Mouse (Mus musculus) heart, postnatal 36 days (tissue): ENCODE data around the gene Kpna6. TPM values are rescaled to one million over a fixed set of nuclear protein-coding genes. Genes with fewer than 3 reads are reported as not detected.
"Not testable (repeated sequence)": the region's sequence is repeated elsewhere in the genome, so short reads cannot be mapped to it uniquely, and the experiment has no call there.

Source experiments
- DNase-seq, 2 experiments: peaks; one replicate each; pipeline ENCODE4 v3.0.0; 2021 to 2022
- intact Hi-C: fragments of 180-260 bp; cut with DNase I; formaldehyde crosslinking; loops from one replicate; pipeline ENCODE4 v1.15.1; 2025
- total RNA-seq, 2 experiments: library from RNA; stranded (reverse); gene quantifications; 2 replicates each; pipeline ENCODE4 v1.2.3; 2021

Kpna6 gene
- total RNA-seq: 10 to 100 TPM; 63.3 to 73.1 TPM

DNA sequence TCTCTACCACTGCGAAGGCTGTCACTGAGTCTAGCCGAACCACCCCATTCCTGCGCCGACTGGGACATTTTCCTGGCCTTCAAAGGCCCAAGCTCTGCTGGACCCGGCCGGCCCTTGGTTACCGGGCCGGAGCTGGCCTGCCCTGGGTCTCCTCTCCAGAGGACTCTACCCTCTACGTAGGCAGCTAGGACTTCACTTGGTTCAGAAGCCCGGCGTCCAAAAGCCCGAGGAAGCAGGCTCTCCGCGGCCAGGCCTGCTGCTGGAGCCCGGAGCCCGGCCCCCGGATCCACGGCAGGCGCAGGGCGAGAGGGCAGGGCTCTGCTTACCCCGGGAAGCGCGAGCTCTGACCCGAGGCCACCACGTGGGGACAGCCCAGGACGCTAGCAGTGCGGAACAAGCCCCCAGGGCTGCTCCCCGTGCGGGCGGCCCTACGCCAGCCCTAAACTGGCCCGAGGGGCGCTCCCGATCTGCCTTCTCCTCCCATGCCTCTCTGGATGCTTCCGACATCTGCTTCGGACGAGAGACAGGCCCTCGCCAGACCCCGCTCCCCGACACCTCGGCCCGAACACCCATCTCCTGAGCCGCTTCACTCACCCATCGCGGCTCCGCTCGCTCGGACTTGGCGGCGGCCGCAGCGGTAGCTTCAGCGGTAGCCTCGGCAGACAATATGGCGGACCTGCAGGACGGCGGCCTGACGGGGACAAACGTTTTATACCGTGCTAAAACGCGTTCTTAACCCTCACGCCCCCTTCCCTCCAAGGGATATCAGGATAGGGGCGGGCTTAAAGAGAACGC lies at the start of gene Kpna6:
Gene Kpna6, minus strand, starts transcription at position 685 of the 795 bp plus-strand sequence.
- peak; percentile 94 to 95 for DNase-seq

DNA sequence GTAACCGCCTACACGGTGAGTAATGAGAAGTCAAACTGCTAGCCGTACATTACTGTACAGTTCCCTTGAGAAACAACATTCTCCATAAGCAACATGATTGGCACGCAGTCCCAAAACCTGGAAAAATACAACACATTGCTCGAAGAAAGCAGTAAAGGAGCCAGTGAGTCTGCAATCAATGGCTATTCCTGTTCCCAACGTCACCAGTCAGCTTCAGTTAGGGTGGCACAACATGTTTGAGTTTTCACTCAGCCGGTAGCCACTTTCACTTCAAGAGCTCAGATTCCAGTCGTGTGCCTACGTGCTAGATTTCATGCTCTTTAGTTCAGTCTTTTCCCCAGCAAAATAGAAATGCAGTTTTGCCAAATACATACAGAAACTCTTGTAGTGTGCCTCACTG lies 43.7 kb upstream of the Kpna6 start:
- no peak for DNase-seq
- intact Hi-C loops: no loop called here

More for the DNA sequence above, at the start of gene Kpna6:
- intact Hi-C loops: loop anchor here (1.0 kb wide), 1 partner anchor 24 kb away; the partner anchor contains the start of gene Tmem39b

DNA sequence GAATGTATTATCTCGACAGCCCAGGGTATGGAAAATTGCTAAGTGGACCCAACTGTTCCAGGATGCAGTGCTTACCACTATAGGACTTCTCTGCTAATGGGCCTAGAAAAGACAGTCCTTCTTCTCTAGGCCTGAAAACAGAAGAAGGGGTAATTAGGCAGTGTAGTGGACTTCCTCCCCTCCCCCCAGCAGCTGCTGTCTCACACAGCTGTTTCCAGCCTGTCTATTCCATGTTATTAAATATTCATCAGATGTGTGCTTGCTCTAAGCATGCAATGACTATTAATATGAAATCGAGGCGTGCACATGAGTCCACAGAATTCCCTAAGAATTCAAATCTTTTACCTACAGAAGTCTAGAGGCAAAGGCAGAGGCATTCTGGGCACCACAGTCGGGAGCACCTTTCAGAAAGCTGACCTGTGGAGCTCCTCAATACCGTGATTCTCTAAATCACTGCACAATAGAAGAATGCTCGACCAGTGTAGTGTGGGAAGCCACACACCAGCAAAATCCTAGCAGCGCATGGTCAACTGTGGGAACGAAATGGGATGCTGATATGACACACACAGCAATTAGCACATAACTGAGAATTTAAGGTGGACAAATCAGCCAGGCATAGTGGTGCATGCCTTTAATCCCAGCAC lies 37.0 kb upstream of the Kpna6 start:
- no peak for DNase-seq
- intact Hi-C loops: no loop called here

DNA sequence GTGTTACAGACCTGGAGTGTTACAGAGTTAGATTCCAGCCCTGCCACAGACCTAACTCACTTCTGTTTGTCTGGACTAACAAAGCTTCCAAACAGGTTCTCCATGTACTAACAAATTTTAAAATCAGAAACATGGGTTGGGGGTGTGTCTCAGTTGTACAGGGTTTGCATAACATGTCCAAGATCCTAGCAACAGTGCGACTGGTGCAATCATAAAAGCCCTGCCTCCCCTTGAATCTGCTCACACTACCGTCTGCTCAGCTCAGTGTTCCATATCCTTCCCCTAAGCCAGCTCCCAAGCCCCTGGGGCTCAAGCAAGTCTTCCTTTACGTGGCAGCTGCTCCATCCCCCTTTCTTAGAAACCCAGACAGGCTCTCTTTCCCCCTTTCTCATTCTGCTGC lies 34.2 kb upstream of the Kpna6 start:
- intact Hi-C loops: no loop called here
- no peak for DNase-seq

DNA sequence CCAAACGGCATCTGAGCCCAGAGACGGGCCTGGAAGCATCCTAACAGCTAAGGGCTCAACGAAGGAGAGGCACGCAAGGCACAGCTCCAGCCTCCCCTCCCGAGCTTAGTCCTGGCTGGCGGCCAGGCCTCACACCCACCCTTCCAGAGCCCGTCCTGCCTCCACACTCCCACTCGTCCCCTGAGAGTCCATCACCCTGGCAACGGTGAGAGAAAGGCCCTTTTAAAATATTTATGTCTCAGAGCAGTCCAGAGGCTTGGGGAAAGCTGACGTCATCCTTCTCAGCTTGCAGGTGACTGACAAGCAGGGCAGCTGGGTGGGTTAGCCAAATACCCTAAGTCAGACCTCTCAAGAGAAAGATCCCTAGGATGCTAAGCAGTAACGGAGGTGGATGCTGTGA lies 29.9 kb upstream of the Kpna6 start:
- intact Hi-C loops: loop anchor here (5.0 kb wide), 2 partner anchors 40 to 280 kb away; partner anchors contain the start of genes Adgrb2 and Khdrbs1
- peak; percentile 53 to 58 for DNase-seq

DNA sequence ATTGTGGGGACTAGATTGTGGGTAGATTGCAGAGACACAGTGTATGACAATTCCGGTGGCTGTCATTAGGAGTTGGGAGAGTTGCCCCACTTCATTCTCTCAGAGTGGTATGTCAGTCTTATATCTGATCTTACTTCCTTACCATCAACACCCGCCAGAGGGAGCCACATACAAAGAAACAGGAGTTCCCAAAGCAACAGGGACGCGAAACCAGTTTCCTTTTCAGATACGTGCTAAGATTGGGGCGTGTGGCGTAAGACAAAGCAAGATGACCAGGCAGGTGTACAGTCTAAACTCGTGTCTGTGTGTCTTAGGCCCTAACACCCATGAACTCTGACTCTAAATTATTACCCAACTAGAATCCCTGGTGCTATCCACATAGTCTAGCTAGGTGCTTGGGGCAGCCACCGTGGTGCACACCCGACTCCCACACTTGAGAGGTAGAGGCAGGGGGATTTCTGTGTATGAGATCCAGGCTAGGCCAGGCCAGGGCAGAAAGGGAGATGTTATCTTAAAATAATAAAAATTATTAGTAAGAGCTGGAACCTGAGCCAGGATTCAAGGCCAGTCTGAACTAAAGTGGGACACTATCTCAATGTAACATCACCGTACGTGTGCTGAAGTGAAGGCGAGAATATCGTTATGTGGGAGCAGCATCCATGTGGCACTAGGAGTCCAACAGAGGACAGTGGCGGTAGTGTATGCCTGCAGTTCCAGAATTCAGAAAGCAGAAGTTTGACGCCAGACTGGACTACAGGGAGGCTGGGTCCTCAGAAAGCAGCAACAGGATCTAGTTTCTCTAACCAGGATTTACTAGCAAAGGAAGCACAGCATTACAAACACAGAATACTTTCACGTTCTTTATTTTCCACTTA lies 29.2 kb upstream of the Kpna6 start:
- intact Hi-C loops: loop anchor here (1.0 to 5.0 kb wide), 5 partner anchors 41 to 385 kb away; partner anchors contain the start of genes Adgrb2 and Khdrbs1
- peak; percentile 85 to 87 for DNase-seq

DNA sequence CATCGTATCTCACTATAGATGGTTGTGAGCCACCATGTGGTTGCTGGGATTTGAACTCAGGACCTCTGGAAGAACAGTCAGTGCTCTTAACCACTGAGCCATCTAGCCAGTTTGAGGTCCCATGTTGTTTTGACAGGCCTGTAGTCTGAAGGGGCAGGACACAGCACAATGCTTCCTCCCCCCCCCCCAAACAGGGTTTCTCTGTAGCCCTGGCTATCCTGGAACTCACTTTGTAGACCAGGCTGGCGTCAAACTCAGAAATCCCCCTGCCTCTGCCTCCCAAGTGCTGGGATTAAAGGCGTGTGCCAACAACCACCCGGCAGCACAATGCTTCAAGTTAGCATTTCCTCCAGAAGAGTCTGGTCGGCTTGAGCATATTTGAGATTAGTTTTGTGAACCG lies 28.1 kb upstream of the Kpna6 start:
- intact Hi-C loops: loop anchor here (1.0 to 5.0 kb wide), 5 partner anchors 42 to 386 kb away; partner anchors contain the start of genes Adgrb2 and Khdrbs1
- DNase-seq: not testable (repeated sequence)

DNA sequence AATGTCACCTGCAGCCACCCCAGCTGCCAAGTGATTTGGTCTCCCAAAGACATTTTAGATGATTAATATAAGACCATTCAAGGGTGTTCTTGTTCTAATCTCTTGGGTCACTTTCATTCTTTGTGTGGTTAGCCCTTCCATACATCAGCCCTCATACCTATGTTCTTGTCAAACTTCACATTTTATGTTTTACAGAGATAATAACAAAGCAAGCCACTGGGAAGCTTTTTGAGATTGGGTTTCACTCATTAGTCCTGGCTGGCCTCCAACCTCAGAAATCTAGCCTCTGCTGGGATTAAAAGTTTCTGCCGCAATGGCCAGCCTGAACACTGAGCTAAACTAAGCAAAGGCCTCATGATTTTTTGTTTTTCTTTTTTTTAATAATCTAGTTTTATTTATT lies 27.6 kb upstream of the Kpna6 start:
- intact Hi-C loops: loop anchor here (2.0 to 5.0 kb wide), 4 partner anchors 42 to 387 kb away; partner anchors contain the start of genes Adgrb2 and Khdrbs1
- DNase-seq: no peak

DNA sequence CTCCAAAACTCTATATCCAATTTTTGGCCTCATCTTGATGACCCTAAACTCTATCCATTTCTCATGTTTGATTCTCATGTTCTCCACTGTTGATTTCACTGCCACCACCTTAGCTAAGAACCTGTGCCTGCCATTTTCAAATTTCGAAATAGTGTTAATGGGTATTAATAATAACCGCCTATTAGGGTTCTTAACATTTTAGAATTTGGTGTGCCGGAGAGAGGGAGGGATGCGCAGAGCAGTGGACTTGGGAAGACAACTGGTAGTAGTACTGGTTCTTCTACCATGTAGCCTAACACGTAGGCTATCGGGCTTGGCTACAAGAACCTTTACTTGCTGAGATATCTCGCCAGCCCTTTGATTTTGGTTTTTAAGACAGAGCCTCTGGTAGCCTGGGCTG lies 24.6 kb upstream of the Kpna6 start:
- intact Hi-C loops: no loop called here

DNA sequence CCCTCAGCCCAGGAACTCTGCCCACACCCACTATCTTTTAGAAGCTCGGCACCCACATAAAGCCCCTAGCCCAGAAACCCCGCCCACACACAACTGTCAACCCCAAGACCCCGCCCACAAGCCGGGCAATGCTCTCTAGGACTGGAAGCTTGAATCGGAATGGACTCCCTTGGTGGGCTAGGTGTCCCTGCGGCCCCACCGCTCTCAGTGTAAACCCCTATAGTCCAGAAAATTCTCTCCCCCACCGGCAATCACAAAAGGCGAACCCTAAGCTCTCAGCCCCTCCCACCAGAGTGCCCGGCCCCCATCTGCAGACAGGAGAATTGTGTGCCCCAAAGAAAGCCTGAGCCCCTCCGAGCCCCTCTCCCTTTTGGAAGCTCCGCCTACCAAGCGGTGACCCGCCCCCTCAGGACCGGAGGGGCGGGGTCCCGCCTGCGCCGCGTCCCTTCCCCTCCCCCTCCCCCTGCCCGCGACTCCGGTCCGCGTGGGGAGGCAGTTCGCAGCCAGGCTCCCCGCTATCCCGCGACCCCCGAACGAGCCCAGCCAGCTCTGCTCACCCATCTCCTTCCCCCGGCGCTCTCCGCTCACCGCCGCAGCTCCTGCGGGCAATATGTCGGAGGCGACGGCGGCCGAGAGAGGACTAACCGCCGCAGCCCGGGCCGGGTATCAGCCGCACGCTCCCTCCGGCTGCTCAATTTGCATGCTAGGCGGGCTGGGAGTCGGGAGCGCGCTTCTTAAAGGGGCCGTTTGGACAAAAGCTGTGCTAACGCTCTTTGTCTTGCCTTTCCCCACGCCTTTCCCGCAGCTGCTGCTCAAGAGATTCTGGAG lies 23.8 kb upstream of the Kpna6 start, which contains the start of gene Tmem39b:
Gene Tmem39b, minus strand, starts transcription at position 681 of the 828 bp plus-strand sequence.
- DNase-seq: peak; percentile 89 to 92
- intact Hi-C loops: loop anchor here (1.0 kb wide), 1 partner anchor 24 kb away; the partner anchor contains the start of gene Kpna6

More for the DNA sequence above, 24.6 kb upstream of the Kpna6 start:
- DNase-seq: no peak

DNA sequence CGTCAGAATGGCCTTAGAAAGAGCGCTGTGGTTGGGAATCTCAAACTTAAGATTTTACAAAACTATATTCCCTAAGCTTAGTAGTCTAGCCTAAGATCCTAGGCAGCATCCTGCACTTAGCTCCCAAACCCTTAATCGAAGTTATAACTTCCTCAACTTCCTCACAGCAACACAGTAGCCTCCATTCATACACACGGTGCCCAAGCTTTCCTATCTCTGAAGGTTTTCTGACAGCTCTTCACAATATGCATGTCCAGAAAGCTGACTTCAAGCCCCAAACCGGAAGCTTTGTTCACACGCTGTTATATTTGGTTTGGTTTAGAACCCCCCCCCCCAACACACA lies 23.2 kb upstream of the Kpna6 start:
- intact Hi-C loops: loop anchor here (1.0 kb wide), 1 partner anchor 23 kb away; the partner anchor contains the start of gene Kpna6
- no peak for DNase-seq

DNA sequence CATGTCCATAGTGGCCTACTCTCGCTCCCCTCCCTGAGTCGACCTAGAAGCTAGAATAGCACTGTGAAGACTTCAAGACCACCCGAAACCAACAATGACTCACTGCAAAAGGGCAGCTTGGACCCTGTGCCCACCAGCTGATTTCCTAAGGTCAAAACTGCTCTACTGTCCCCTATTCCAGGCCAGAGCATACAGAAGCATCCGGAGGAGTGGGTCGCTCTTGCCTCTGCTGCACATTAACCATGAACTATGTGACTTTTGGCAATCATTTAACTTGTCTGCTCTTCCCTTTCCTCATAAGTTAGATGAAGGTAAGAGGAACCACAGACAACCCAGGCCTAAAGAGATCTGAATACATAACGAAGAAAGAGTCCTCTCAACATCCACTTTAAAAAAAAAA lies 12.0 kb upstream of the Kpna6 start:
- no peak for DNase-seq

DNA sequence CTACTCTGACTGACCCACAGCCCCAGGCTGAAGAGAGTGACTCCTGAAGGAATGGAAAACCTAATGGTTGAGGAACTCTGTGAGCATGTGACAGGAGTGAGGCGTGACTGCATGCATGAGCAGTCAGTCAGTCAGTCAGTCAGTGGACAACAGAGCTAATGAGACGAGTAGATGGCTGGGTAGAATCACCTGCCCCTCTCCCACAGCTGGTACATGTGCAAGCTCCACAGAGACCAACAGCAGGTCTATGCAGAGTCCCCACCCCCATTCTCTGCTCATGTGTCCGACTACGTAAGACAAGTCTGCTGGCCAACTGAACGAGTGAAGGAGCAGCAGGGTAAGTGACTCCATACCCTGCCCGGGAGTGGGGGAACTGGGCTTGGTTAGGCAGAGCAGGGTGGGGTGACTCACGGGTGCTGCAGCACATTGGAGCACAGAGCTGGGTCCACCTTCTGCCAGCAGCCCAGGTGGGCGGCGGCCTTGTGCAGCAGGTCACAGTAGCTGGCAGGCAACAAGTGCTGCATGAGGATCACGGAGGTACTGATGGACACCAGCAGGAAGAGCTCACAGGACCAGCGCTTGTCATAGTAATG lies 11.4 kb upstream of the Kpna6 start:
- no peak for DNase-seq
- intact Hi-C loops: no loop called here

More for the DNA sequence above, 12.0 kb upstream of the Kpna6 start:
- intact Hi-C loops: no loop called here

DNA sequence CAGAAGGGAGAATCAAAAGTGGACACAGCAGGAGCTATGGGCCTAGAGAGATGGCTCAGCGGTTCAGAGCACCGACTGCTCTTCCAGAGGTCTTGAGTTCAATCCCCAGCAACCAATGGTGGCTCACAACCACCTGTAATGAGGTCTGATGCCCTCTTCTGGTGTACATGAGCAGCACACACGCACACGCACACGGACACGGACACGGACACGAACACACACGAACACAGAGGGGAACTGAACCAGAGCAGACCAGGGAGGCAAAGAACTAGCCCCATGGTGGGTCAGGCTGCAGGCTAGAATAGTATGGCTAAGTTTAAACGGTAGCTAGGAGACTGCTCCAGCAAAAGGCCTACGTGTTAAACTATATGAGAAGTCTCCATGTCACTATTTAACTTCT lies 9.3 kb upstream of the Kpna6 start:
- intact Hi-C loops: no loop called here
- no peak for DNase-seq

DNA sequence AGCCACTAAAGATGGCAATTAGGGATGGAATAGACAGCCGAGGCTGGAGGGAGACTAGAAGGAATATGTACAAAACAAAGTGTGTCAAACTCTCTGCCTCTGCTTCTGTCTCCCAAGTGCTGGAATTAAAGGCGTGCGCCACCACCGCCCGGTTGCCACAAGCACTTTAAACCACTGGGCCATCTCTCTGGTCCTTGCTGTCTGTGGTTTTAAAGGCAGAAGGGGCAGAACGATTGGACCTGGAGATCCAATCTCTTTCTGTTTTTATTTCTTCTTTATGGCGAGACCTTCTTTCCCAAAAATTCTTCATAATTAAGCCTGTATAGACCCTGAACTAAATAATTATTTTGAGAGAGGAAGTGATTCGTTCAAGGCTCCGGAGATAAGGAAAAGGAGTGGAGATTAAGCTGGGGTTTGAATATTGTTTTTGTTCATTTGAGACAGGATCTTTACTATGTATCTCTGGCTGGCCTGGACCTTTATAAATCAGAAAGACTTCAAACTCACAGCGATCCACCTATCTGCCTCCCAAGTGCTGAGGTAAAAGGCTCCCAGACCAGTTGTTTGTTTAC lies 397 bp upstream of the Kpna6 start:
- no peak for DNase-seq

DNA sequence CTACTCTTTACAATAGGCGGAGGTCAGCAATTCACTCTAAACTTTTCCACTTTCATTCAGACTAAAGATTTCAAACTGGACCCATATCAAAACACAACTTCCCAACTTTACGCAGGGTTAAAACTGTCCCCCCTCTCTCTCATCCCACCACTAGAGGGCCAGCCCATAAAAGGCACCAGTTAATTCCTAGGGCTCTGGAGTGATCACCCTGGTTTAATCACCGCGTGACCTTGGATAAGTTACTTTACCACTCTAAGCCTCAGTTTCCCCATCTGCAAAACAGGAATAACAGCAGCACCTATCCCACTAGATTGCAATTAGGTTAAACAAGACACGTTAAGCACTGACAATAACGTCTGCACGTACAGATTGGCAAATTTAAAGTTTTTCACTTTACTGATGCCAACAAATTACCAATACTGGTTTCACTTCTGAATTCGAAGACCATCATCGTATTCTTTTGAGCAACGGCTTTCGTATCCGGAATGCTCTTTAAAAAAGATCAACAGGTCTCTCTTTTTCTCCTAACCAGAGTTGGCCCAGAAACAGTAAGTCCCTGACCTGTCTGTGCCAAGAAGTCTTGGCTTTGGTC lies 980 bp downstream of the Kpna6 start:
- DNase-seq: peak; percentile 50 to 56
- intact Hi-C loops: loop anchor here (1.0 kb wide), 1 partner anchor 25 kb away; the partner anchor contains the start of gene Tmem39b

More for the DNA sequence above, 397 bp upstream of the Kpna6 start:
- intact Hi-C loops: loop anchor here (1.0 kb wide), 1 partner anchor 23 kb away; the partner anchor contains the start of gene Tmem39b

DNA sequence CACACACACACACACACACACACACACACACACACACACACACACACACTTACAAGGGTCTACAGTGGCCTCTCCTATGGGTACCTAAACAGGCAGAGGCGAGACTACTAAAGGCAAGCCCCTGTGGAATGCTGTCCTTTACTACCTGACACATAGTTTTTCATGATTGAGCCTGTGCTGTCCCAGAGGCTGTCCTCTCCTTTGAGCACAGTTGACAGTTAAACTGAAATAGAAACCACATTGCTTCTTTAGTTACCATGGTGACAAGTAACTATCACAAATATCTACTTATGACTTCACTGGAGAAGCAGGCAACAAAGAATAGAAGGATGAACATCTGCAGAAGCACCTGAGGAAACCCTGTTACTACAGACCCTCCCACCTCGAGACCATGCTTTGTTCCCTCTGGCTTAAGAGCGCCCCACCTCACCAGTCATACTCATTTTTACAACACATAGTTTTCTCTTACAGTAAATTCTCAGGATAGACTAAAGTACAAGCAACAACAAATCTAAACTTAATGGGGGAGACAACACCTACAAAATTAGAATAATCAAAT lies 10.2 kb downstream of the Kpna6 start:
- intact Hi-C loops: no loop called here
- DNase-seq: no peak

DNA sequence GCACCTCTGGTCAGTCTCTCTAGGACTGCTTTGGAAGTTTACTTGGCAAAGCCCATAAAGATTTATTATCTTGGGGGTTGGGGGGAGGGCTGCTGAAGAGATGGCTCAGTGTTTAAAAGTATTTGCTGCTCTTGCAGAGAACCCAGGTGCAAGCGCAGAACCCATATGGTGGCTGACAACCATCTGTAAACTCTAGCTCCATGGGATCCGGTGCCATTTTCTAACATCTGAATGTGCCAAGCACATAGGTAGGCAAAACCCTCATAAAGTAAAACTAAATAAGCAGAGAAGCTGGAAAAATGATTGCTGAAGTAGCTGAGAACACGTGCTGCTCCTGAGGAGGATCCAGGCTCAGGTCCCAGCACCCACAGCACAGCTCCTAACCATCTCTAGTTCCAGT lies 11.0 kb downstream of the Kpna6 start:
- intact Hi-C loops: no loop called here
- no peak for DNase-seq
